Mouse (Mus musculus) lung, postnatal 10 days (tissue): Measurements from ENCODE around the gene Mpp2.

Experiments
- DNase-seq: peaks from one replicate; pipeline ENCODE4 v3.0.0; 2021

The Mpp2 gene

GRCm38 (mm10) chr11:102087931-102088898 is at the start of gene Mpp2:
Gene Mpp2 (minus strand): TSS chr11:102088515.
- peak; percentile 81 for DNase-seq

GRCm38 (mm10) chr11:102137625-102138446 is 49.5 kb upstream of the Mpp2 start:
- DNase-seq: no peak

GRCm38 (mm10) chr11:102134516-102134915 is 46.2 kb upstream of the Mpp2 start:
- no peak for DNase-seq

- no peak for DNase-seq
Observed at GRCm38 (mm10) chr11:102117386-102117785, 29.1 kb upstream of the Mpp2 start.

GRCm38 (mm10) chr11:102116241-102116640 is 27.9 kb upstream of the Mpp2 start:
- DNase-seq: no peak

- DNase-seq: no peak
Observed at GRCm38 (mm10) chr11:102111576-102111975, 23.3 kb upstream of the Mpp2 start.

- DNase-seq: no peak
Observed at GRCm38 (mm10) chr11:102107732-102108131, 19.4 kb upstream of the Mpp2 start, which contains the start of gene Pyy. Gene Pyy (minus strand): TSS chr11:102107832.

GRCm38 (mm10) chr11:102106911-102107310 is 18.6 kb upstream of the Mpp2 start:
- no peak for DNase-seq

GRCm38 (mm10) chr11:102102485-102103258 is 14.4 kb upstream of the Mpp2 start:
- DNase-seq: peak; percentile 67

- DNase-seq: no peak
Observed at GRCm38 (mm10) chr11:102101219-102101618, 12.9 kb upstream of the Mpp2 start, which contains the start of gene Ppy. Gene Ppy (minus strand): TSS chr11:102101319.

GRCm38 (mm10) chr11:102096887-102097391 is 8.6 kb upstream of the Mpp2 start:
- peak; percentile 79 for DNase-seq

GRCm38 (mm10) chr11:102096446-102096845 is 8.1 kb upstream of the Mpp2 start:
- DNase-seq: no peak

GRCm38 (mm10) chr11:102095676-102096075 is 7.4 kb upstream of the Mpp2 start:
- no peak for DNase-seq

GRCm38 (mm10) chr11:102089088-102089808 is 933 bp upstream of the Mpp2 start:
- DNase-seq: peak; percentile 80

- peak; percentile 82 for DNase-seq
Observed at GRCm38 (mm10) chr11:102087081-102087751, 1.1 kb downstream of the Mpp2 start.

GRCm38 (mm10) chr11:102086331-102086730 is 2.0 kb downstream of the Mpp2 start:
- DNase-seq: peak; percentile 29

GRCm38 (mm10) chr11:102084159-102084558 is 4.2 kb downstream of the Mpp2 start:
- DNase-seq: no peak

- DNase-seq: no peak
Observed at GRCm38 (mm10) chr11:102083193-102083592, 5.1 kb downstream of the Mpp2 start.

GRCm38 (mm10) chr11:102082322-102082721 is 6.0 kb downstream of the Mpp2 start:
- DNase-seq: peak; percentile 84

- no peak for DNase-seq
Observed at GRCm38 (mm10) chr11:102073722-102074121, 14.6 kb downstream of the Mpp2 start.

GRCm38 (mm10) chr11:102072729-102073128 is 15.6 kb downstream of the Mpp2 start:
- DNase-seq: no peak
